Mouse (Mus musculus) yolk sac, embryonic 10.5 days (tissue): Measurements from ENCODE around the gene Cacna2d3.

ENCODE experiments used
- DNase-seq: peaks from one replicate; pipeline ENCODE4 v3.0.0-alpha.2; 2017; ENCODE audit warnings: low spot score

Cacna2d3 gene

DNA sequence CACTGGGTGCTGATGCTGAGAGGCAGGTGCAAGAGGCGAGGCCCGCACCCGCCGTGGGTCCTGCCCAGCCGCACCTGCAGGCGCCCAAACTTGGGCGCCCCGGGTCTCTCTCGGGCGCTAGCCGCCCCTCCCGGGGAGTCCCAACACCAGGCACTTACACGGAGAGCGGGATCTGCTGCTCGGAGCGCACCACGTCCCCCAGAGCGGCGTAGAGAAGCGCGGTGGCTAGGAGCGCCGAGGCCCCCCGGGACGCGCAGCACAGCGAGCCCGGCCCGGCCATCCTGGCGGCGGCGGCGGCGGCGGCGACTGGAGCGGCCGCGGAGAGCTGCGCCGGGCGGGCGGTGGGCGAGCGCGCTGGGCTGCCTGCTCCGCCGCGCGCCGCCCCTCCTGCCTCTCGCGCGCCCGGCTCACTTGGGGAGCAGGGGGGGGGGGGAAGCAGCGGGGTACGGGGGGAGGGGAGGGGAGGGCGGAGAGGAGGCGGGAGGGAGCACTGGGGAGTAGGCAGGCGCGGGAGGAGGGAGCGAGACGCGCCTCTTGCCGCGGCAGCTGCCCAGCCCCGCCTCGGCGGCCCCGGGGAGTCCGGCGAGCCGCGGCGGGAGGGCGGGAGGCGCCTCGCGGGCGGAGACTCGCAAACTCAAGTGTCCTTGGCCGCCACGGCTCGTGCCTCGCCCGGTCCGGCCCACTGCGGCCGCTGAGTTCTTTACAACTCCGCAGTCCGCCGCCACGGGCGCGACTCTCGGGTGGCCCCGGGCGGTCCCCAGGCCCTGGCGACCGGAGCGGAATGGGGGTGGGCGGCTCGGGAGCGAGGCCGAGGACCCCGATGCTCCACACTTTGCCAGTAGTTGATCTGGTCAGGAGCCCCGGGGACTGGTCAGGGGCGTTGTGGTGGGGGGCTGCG is at the start of gene Cacna2d3:
TSS of gene Cacna2d3 (minus strand) at position 377 of the 898 bp plus-strand sequence.
- peak; percentile 58 for DNase-seq

GRCm38 (mm10) chr14:29769486-29769885 is 47.8 kb upstream of the Cacna2d3 start:
- DNase-seq = no peak

GRCm38 (mm10) chr14:29752876-29753275 is 31.2 kb upstream of the Cacna2d3 start:
- no peak for DNase-seq

DNA sequence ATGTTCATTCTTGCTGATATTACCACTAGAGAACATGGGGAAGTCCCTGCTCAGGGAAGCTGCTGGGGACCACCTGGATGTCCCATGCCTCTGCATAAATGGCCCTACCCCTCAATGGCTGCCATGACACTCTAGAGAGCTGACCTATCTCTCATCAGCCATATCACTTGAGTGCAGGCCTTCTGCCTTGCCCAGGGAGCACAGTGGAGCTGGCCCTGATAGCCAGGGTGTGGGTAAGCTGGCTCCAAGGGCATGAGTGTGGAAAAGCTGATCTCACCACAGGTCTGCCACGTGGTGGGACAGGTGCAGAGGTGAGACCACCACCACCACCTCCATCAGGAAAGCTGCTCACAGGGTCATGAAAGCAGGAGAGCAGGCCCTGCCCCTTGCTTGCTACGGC is 17.1 kb upstream of the Cacna2d3 start:
- DNase-seq = no peak

DNA sequence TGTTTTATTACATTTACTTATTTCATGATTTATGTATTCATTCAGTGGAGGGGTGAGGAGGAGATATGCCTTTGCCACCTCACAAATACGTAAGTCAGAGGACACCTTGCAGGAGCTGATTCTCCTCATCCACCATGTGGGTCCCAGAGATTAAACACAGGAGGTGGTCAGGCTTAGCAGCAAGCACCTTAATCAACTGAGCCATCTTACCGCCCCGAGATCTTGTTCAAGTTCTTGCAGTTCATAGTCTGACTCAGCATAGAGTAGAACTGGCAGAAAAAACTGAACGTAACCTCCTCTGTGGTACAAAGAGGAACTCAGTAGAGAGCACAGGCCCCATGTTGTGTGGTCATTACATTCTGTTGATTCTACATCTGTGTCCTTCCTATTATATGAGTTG is 8.6 kb upstream of the Cacna2d3 start:
- no peak for DNase-seq

DNA sequence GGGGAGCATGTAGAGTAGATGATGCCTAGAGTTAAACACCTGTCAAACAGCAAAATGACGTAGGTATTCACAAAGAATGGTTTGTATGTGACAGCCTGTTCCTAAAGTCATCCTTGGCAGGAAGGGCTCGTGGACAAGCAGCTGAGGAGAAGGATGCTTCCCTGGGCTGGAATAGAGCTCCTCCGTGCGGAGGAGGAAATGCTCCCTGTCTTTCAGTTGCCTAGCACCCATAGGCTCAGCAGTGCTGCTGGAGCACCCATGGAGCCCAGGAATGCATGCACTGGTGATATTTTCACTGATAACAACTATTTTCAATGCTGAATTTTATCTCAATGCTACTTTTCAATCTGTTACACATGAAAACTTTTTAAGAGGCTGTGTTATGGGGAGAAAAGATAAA is 7.3 kb upstream of the Cacna2d3 start:
- DNase-seq = no peak

DNA sequence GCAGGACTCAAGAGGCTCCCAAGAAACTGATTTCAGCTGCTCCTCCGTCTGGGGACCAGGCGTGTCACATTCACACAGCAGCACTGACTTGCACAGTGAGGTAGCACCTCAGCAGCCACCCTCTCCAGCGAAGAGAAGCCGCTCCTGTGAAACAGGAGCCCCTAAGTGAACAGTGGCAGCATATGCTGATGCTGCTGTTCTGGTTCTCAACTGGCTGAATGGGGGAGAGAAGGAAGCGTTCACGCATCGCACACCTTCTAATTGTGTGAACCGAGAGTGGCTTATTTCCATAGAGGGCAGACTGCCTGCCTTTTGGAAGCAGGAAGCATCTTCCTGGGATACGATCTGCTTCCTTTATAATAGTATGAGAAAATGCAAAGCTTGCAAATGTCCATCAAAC is 5.9 kb upstream of the Cacna2d3 start:
- DNase-seq = no peak

DNA sequence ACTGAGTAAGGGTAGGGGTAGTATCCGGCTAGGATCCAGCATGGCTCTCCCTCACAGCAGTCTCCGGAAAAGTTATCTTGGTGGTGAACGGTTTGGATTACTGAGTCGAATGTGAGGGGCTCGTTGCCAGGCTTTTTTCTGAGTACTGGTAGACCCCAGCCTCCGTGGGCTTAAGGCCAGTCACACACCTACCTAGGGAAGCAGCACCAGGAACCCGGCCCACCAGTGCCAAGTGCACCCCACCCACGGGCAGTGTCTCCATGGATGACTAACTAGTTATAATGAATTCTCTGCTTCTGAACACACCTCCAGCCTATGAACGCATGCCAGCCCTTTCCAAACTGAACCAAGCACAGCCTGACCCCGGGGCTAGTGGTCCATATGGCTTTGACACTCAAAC is 1.6 kb upstream of the Cacna2d3 start:
- DNase-seq = no peak

DNA sequence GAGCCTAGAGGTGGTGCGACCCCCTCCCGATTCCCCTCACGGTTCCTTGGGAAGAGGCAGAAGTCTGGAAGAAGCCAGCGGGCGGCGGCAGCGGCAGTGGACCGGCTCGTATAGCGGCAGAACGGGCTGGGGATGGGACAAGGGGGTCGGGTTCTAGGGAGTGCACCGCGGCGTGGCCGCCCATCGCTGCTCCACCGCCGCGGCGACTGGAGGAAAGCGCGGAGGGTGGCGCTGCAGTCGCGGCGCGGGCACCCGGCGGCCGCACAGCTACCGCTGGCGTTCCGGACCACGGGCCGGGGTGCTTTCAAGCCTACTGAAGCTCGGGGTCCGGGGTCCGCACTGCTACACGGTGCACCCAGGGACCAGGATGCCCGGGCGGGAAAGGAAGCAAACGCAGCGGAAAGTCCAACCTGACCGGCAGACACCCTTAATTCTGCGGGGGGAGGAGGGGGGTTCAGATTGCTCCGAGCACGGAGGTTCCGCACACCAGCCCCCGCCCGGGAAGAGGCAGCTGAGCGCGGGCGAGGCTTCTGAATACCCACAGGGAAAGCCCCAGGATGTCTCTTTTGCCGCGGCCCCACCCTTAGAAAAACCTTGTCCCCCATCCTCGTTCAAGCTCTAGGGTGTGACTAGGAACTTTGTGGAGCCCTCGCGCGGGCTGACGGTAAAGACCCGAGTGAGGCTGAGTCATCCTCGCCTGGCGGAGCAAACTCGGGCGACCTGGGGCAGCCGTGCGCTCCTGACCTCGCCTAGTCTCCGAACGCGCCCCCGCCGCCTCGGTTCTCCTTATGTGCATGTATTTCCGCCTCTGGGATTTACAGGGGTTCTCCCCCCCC is 940 bp upstream of the Cacna2d3 start:
- peak; percentile 35 for DNase-seq

DNA sequence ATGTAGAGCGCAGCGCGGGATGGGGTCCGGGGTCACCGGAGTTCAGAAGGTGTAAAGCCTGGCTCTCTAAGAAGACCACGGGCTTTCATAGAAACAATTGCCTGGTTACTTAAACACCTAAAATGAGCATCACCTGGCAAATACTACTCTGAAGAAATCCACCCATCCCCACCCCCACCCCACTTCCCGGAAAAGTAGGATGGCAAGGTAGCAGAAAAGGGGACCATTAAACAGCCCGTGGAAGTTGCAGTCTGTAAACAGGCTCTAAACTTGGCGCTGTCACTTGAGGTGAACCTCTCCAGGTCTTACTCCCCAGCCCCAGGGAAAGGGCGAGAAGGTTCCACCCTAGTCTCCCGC is 555 bp downstream of the Cacna2d3 start:
- DNase-seq = no peak

DNA sequence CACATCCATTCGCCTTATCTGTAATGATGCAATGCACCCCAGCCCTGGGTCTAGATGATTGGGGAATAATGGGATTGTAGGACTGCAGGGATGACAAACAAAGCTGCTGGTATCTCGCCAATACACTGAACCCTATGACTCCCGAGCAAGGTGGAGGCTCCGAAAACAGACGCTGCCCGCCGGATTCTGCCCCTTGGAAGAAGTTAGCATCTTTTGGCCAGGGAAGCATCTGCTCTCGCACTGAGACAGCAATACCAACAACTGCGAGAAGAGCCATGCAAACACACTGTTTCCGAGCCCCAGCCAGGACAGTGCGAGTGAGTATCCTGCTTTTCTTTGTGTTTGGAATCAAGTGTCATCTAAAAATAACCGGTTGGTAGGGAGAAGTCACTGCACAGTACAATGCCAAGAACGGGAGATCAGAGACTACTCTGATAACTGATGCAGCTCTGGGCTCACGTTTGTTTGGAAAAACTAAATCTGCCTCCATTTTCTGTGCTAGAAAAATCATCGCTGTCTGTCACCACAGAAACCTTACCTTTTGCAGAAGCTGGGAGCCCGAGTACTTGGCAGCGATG is 1.2 kb downstream of the Cacna2d3 start:
- DNase-seq = no peak

DNA sequence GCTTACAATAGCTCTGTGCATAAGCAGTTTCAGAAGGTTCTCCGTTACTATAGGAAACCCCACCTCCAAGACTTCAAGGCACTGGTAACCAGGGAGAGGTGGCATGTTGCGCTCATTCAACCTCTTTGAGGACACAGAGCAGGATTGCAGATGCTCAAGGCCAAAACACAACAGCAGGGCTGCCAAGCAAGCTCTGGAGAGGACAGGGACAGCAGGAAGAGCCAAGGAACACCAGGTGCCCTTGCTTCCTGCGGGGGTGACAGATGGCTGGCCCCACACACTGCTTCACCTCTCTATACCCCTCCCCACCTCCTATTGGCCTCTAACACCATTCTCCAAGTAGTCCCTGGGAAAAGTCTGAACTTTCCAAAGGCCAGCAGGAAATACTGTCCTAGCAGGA is 9.0 kb downstream of the Cacna2d3 start:
- DNase-seq = no peak

DNA sequence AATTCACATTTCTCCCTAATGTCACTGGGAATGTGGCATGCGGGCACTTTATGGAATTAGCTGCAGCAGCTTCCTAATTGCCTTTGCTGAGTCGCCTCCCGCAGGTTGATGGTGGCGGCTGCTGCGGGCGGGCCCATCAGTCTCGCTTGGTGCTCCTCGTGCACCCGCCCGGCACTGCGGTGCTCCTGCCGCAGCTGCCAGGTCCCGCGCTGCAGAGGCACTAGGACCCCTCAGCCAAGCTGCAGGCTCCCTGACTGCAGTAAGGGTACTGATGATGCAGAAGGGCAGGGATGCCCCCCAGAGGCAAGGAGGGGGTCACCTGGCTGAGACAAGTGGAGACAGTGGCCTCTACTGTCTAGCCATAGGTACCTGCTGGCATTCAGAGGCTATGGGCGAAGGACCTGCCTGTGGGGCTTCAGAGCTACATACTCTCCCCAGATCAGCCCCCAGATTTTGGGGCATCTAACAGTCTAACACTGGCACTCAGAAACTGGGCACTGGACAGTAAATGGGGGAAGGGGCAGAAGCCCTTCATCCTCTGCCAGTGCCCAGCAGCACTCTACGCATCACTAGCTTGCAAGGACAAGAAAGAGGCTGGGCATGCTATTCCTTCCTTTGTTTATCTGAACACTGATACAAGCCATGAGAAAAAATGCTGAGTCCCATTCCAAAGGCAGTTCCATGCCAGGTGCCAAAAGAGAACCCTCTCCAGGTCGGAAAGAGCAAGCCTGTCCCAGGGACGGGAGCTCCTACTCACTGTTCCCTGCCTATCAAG is 13.9 kb downstream of the Cacna2d3 start:
- DNase-seq = no peak

DNA sequence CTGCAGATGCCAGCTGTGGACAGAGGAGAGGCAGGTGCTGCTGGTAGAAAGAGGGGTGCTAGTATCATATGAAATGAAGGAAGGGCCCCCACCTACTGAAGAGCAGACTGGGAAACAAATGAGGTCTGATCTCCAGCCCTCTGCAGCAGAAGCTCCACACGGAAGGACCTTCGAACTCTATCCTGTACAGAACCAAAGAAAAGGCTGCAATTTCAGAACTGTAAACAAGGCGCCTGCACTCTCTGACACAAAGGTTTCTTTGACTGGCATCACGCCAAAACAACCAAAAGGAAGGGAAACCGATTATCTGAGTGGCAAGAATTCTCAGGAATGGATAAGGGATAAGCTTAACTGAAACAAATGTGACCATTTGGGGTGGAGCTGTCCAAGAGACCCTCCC is 18.9 kb downstream of the Cacna2d3 start:
- no peak for DNase-seq

- no peak for DNase-seq
Measured at GRCm38 (mm10) chr14:29696131-29696530, 25.5 kb downstream of the Cacna2d3 start.

- DNase-seq = no peak
Measured at GRCm38 (mm10) chr14:29672436-29673050, 49.1 kb downstream of the Cacna2d3 start.

- DNase-seq = no peak
Measured at GRCm38 (mm10) chr14:29669826-29670225, 51.8 kb downstream of the Cacna2d3 start.

- peak; percentile 5 for DNase-seq
Measured at GRCm38 (mm10) chr14:29657006-29657405, 64.7 kb downstream of the Cacna2d3 start.

- no peak for DNase-seq
Measured at GRCm38 (mm10) chr14:29650591-29650990, 71.1 kb downstream of the Cacna2d3 start.

GRCm38 (mm10) chr14:29648721-29649120 is 72.9 kb downstream of the Cacna2d3 start:
- DNase-seq = no peak

DNA sequence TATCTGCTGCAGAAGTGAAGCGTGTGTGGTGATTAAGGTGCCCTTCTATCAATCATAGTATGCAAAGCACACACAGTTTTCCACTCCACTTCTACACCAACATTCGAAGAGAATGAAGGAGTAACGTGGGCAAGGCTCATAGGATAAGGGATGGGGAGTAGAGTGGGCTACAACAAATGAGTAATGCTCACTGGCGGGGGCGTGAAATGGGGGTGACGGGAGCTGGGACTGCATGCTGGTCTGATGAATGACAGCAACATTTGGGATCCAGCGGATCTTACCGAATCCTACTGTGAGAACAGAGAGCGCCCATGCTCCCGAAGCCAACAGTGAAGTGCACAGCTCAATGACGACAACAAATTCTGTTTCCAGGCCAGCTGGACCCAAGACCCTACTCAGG is 76.2 kb downstream of the Cacna2d3 start:
- no peak for DNase-seq

GRCm38 (mm10) chr14:29643217-29643616 is 78.4 kb downstream of the Cacna2d3 start:
- no peak for DNase-seq
